Mouse (Mus musculus): Measurements from ENCODE around the gene Igf2bp1.

Gene Igf2bp1

GRCm38 (mm10) chr11:96007516-96008235 lies 1.9 kb upstream of the Igf2bp1 start:
- no peak for DNase-seq (ENCODE audit: low spot score)

DNA sequence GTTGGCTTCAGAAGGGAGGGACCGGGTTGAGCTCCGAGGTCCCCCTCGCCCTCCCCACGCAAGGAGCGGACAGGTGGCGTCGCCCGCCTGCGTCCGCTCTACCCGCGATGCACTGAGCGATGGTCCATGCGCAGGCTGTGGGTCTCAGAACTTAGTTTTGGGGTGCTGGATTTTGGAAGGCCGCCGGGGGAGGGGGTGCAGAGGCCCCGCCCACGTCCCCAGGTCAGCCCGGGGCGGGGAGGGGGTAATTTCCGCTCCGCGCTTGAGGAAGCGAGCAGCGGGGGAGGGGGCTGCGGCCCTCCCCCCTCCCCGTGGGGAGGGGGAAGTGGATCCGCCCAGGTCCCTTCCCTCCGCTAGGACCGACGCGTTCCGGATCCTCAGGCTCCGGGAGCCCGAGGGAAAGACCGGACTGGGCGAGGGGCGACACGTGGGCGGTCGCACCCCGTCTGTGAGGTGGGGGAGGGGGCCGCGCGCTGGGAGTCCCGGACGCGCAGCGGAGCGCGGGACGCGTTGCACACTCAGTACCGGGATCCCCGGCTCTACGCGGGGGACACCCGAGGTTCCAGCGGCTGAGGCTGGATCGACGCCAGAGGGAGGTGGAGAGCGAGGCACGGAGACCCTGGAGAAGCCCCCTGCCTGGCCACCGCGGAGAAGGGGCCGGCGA lies 1.2 kb upstream of the Igf2bp1 start:
- DNase-seq (ENCODE audit: low spot score): no peak

GRCm38 (mm10) chr11:96006367-96006851 lies 669 bp upstream of the Igf2bp1 start:
- no peak for DNase-seq (ENCODE audit: low spot score)

DNA sequence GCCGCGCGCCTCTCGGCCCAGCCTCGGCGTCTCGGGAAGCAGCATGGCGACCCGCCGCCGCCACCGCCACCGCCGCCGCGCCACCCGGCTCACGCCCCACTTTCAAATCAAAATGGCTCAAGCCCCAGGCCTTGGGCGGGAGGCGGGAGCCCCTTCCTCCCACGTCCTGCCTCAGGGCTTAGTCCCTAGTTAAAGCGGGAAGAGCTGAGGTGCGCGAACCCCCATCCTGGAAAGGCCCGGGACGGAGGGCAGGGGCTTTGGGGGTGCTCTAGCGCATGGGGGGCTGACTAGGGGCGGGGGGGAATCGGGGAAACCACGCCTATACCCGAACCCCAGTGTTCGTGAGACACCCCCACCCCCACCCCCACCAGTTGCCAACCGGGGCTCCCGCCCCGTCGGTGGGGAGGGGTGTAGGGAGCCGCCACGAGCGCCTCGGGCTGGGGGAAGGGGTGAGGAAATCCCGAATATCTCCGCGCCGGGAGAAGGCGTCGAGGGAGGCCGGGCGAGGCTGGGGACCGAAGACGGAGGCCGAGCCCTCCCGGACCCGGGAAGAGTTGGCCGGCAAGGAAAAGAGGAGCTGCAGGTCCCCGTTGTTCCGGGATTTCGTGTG lies 842 bp downstream of the Igf2bp1 start:
- no peak for DNase-seq (ENCODE audit: low spot score)

DNA sequence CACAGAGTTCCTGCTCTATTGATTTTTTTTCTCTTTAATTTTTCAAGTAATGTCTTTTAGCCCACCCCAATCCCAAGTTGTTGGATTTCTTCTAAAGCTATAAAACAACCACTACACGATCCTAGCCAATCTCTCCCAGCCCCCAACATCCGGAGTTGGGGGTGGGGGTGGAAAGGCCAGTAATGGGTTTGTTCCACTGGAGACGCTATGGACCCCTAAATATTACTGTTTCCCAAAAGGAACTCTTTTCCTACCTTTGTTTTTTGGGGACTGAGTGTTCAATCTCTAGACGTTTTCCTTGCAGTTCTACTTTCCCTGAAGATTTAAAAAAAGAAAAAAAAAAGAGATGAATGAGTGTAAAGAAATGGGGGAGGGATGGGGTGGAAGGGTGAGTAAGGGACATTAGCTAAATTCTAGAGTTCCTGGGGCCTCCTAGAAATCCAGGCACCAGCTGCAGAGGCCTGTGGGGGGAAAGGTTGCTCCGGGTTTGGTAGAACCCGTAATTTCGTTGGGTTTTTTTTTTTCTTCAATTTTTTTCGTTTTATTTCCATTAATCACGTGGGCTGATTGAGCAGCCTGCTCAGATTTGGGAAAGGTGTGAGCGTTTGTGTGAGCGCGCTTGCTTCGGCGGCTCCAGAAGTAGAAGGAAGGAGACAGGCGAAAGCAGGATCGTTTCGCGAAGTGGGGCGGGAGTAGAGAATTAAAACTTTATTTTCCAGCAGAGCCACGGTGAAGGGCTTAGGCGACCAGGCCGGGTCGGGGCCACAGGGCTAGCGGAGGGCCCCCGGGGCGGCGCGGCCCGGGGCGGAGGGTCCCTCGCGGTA lies 1.6 kb downstream of the Igf2bp1 start:
- DNase-seq (ENCODE audit: low spot score): no peak

GRCm38 (mm10) chr11:96003100-96003900 lies 2.4 kb downstream of the Igf2bp1 start:
- DNase-seq (ENCODE audit: low spot score): no peak

GRCm38 (mm10) chr11:95994151-95994550 lies 11.6 kb downstream of the Igf2bp1 start:
- no peak for DNase-seq (ENCODE audit: low spot score)

DNA sequence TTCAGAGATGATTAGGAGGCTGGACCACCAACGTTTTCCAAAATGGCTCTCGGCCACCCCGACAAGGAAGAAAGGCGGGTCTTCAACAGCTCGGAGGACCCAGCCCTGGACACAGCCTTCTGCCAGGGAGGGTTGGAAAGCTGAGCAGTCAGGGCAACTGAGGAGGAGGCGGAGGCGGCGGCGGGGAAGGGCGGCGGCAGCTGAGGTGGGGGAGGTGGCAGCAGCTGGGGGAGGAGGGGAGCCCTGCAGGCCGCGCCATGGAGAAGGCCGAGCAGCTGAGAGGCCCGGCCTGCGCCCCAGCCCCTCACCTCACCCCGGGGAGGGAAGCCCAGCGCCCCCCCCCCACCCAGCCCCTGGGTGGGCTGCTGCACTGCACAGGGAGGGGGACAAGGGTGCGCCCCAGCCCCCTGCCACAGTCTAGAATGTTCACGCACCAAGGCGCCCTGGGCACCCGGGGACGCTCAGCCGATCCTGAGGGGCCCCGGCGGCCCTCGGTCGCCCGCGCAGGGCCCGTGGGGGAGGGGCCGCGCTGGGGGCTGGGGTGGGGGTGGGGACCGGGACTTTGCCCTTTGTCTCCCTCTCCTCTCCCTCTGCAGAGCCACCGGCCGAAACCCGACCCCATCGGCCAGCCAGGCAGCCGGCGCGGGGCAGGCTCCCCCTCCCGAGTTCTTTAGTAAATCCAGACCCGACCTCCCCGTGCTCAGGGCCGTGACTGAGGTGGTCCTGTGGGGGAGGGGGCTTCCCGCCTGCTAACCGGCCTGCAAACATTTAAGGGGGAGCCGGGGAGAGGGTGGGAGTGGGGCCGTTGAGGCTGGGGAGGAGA lies 14.6 kb downstream of the Igf2bp1 start:
- no peak for DNase-seq (ENCODE audit: low spot score)

DNA sequence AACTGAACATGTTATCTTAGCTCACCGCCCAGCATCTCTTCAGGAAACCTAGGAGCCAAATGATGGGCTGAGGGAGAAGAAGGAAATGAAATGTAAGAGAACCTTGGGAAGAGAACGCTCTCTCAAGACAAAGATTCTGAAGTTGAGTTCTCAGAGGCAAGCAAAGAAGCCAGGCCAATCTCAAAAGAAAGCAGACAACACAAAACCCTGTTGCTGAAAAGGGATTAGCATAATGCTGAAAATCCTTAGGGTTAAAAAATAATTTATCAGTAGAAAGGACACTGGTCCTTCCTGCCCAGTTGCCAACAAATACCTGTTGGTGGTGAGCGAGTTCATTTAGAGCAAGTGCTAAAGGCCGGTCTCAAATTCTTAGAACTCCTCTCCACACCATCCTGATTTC lies 15.3 kb downstream of the Igf2bp1 start:
- DNase-seq (ENCODE audit: low spot score): no peak

- no peak for DNase-seq (ENCODE audit: low spot score)
These were observed 15.9 kb downstream of the Igf2bp1 start for GRCm38 (mm10) chr11:95989864-95990263.

GRCm38 (mm10) chr11:95988533-95988932 lies 17.2 kb downstream of the Igf2bp1 start:
- DNase-seq (ENCODE audit: low spot score): no peak

GRCm38 (mm10) chr11:95987854-95988447 lies 17.8 kb downstream of the Igf2bp1 start:
- no peak for DNase-seq (ENCODE audit: low spot score)

DNA sequence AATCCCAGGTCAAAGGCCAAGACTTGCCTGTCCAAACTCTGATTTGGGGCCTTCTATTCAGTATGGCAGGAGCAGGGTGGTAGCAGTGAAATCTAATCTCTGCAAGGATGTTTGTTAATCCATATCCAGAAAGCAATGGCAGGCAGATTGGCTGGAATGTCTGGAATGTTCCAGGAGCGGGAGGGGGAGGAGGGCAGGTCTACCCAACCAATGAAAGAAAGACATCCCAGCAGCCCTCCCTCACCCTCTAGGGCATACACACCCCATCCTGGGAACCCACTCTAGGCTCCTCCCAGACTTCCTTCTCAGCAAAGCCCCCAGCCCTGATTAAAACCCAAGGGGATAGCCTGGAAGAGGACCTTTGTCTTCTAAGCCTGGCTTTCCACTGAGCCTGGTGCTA lies 23.3 kb downstream of the Igf2bp1 start:
- no peak for DNase-seq (ENCODE audit: low spot score)

DNA sequence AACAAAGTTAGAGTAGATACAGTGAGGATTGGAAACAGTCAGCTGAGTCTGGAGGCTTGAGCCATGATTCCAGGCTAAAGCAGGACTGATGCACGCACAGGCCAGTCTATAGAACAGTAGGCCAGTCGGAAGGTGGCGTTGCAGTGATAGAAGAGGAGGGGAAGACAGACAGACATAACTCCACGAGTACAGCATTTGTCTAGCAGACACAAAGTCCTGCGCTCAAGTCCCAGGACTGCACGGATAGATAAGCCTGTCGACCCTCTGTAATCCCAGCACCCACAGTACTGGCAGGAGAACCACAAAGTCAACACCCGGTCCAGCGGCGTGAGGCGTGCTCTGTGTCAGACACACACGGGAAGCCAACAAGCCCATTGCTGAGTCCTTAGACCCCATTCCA lies 23.9 kb downstream of the Igf2bp1 start:
- DNase-seq (ENCODE audit: low spot score): no peak

DNA sequence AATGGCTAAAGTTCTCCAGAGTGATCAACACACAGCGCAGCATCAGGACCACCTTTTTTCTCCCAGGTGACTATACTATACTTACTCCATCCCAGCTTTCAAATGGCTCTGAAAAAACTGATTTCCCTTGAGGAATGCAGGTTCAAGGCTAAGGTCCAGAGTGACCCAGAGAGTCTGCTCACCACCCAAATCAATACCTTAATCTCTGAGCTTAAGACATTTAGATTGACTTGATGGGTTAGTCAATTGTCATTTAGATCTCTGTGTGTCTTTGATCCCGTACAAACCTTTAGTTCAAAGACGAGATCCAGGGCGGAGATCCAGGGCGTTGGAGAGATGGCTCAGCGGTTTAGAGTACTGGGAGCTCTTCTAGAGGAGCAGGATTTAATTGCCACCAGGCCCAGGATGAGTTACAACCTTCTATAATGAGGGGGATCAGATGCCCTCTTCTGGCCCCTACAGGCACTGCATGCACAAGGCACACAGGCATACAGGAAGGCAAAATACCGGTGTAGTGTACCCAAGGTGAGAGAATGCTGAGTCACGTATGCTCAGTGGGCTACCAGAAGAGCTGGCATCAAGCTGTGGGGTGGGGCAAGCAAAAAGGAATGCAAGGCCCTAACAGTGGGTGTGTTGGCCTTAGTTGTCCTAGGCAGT lies 24.9 kb downstream of the Igf2bp1 start:
- peak; percentile 41 for DNase-seq (ENCODE audit: low spot score)

DNA sequence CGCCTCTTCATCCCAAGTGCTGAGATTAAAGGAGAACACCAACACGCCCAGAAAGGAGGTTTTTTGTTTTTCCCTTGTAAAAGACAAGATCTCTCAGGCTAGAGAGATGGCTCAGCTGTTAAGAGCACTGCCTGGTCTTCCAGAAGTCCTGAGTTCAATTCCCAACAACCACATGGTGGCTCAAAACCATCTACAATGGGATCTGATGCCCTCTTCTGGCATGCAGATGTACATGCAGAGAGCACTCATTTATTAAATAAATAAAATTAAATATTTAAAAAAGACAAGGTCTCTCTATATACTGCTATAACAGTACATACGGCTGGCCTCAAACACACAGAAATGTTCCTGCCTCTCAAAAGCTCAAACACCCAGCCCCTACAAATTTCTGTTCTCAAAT lies 27.3 kb downstream of the Igf2bp1 start:
- DNase-seq (ENCODE audit: low spot score): no peak

DNA sequence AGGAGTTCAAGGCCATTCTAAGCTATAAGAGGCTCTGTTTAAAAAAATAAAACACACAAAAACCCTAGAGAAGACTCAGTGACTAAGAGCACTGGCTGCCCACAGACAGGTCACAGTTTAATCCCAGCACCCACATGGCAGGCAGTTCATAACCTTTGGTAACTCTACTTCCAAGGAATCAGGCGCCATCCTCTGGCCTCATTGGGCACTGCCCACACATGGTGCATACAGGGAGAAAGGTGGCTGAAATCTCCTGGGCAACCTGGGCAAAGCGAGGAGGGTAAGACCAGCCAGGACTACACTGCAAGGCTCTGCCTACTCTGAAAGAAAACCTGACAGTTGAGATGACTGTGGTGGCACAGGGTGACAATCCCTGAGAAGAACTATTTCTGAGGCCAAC lies 29.4 kb downstream of the Igf2bp1 start:
- DNase-seq (ENCODE audit: low spot score): no peak

GRCm38 (mm10) chr11:95975694-95976093 lies 30.0 kb downstream of the Igf2bp1 start:
- no peak for DNase-seq (ENCODE audit: low spot score)

DNA sequence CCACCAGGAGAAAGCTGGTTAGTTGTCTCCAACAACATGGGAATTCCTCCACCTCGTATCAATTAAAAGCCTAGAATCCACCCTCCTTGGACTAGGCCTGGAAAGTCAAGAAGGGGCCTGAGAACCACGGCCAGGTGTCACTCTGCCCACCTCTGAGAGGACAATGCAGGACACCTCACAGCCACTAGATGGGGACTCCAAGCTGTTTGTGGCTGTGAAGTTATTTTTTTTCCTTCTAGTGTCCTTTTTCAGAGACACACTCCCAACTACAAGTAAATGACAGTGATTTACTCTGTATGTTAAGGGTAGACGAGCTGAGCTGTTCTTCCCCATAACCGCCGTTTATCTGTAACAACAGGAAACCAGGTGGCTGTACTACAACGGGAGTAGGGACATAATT lies 32.6 kb downstream of the Igf2bp1 start:
- DNase-seq (ENCODE audit: low spot score): no peak

DNA sequence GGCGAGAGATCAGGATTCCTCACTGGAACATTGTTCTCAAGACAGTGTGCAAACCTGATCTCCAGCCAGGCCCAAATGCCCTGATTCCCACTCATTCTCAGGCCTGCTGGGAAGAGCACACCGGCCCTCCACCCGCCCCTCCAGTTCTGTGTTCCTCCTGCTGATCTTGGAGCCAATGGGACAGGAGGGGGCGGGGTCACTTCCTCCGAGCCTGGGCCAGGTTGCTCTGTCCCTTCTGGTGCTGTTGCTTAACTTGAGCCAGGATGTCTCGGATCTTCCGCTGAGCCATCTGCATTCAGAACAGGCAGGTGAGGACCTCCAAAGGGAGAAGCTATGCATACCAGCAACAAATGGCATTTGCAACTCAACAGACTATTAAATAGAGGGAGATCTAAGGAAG lies 42.4 kb downstream of the Igf2bp1 start:
- DNase-seq (ENCODE audit: low spot score): no peak

Data from T-cell, adult 2 months (primary cell).